Mouse (Mus musculus) limb, embryonic 10.5 days (tissue): ENCODE data around the gene Dcdc2c. TPM values are rescaled to one million over a fixed set of nuclear protein-coding genes. Genes with fewer than 3 reads are reported as not detected.

Experiments used
- DNase-seq: peaks from one replicate; pipeline ENCODE4 v3.0.0-alpha.2; 2017; ENCODE audit warnings: low spot score
- H3K27ac ChIP-seq: fragments of 300-500 bp; sonication (generic); 2 replicates; pipeline ENCODE4 v1.5.1; 2016; ENCODE audit warnings: mild to moderate bottlenecking
- H3K27me3 ChIP-seq: fragments of 300-500 bp; sonication (generic); 2 replicates; pipeline ENCODE4 v1.6.1; 2016; ENCODE audit warnings: low read depth, mild to moderate bottlenecking; ENCODE audit not compliant: poor library complexity, severe bottlenecking
- H3K36me3 ChIP-seq: fragments of 300-500 bp; sonication (generic); 2 replicates; pipeline ENCODE4 v1.6.1; 2016; ENCODE audit warnings: mild to moderate bottlenecking, moderate library complexity
- H3K4me1 ChIP-seq: fragments of 300-500 bp; sonication (generic); 2 replicates; pipeline ENCODE4 v1.6.1; 2016
- H3K4me3 ChIP-seq: fragments of 300-500 bp; sonication (generic); 2 replicates; pipeline ENCODE4 v1.5.1; 2016; ENCODE audit warnings: mild to moderate bottlenecking, moderate library complexity
- H3K9me3 ChIP-seq: fragments of 300-500 bp; sonication (generic); replicated peaks from 2 replicates; pipeline ENCODE4 v1.6.1; 2016; ENCODE audit warnings: mild to moderate bottlenecking
- WGBS: fragments of 180-500 bp; shearing (Covaris S2); methylation state at CpG from one replicate; pipeline ENCODE4 v1.1.7; 2016; 5-methylcytosine and 5-hydroxymethylcytosine counted together
- polyA plus RNA-seq: library from polyadenylated mRNA; unstranded; fragments of >200 nt; fragmentation: Nextera tagmentation; extraction: Ambion mirVana; gene quantifications from 2 replicates; pipeline ENCODE4 v1.2.1, GENCODE M21; 2016

Gene Dcdc2c
- 0.10 and 0.23 TPM in 2 replicates for polyA plus RNA-seq

DNA sequence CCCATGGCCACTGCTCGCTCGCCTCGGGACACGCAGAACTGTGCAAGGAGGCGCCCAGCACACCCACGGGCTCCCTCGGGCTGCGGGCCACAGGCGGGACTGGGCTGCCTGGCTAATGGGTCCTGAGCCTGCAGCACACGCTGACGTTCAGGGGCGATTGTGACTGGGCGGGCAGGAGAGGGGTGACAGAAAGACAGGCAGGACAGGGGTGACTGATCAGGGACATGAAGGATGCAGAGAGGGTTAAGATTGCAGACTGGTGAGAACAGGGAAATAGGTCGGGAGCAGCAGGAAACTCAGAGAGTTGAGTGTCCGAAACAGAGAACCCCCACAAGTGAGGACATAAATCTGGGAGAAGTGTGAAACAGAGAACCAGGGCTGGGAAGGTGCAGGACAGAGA, at the start of gene Dcdc2c:
TSS of gene Dcdc2c (minus strand) at position 101 of the 400 bp plus-strand sequence.
- peaks cover 4% of the 10 kb centered on the region for H3K4me1 ChIP-seq
- peaks cover 16% of the 10 kb centered on the region; the same call in 1 of the 2 replicates for H3K27me3 ChIP-seq
- 76% methylated on average over 15 of the region's 15 CpGs for WGBS
- H3K27ac ChIP-seq = no peak within 1 kb of the TSS
- 0 out of 2 replicates have a peak within 1 kb of the TSS, but pooled peaks have one; percentile 1 for H3K4me3 ChIP-seq
- H3K9me3 ChIP-seq = no peaks in the 10 kb centered on the region
- no peaks in the 10 kb centered on the region for H3K36me3 ChIP-seq
- DNase-seq = no peak

- WGBS = 59% methylated on average over 2 of the region's 2 CpGs
Observed at GRCm38 (mm10) chr12:28598526-28598991, 46.4 kb upstream of the Dcdc2c start.

DNA sequence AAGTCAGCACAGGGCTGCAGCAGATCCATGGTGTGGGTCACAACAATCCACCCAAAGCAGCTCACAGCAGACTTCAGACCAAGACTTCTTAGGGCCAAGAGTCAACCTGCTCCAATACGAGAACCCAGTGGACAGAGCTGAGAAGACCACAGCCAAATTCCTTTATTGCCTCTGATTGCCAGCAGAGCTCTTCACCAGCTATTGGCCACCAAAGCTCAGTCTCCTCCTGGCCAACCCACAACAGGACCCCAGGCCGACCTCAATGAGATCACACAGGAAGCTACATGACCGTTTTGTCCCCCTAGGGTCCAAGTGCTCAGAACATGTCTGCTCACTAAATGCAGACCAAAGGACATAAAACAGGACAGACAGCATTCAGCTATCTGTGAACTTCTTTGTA, 45.9 kb upstream of the Dcdc2c start:
- Histone ChIP-seq H3K9me3 (no peaks in the 10 kb centered on the region), H3K4me3 (no peak overlapping the region), H3K27ac (no peak overlapping the region), H3K4me1 (peaks cover 10% of the 10 kb centered on the region; the same call in 1 of the 2 replicates), H3K36me3 (no peaks in the 10 kb centered on the region), H3K27me3 (no peaks in the 10 kb centered on the region)
- WGBS = 41% methylated on average over 3 of the region's 3 CpGs
- no peak for DNase-seq

More at GRCm38 (mm10) chr12:28598526-28598991, 46.4 kb upstream of the Dcdc2c start:
- no peaks in the 10 kb centered on the region for H3K36me3 ChIP-seq
- peaks cover 10% of the 10 kb centered on the region; the same call in 1 of the 2 replicates for H3K4me1 ChIP-seq
- H3K27me3 ChIP-seq = no peaks in the 10 kb centered on the region
- no peaks in the 10 kb centered on the region for H3K9me3 ChIP-seq
- DNase-seq = no peak
- H3K4me3 ChIP-seq = no peak overlapping the region
- H3K27ac ChIP-seq = no peak overlapping the region

DNA sequence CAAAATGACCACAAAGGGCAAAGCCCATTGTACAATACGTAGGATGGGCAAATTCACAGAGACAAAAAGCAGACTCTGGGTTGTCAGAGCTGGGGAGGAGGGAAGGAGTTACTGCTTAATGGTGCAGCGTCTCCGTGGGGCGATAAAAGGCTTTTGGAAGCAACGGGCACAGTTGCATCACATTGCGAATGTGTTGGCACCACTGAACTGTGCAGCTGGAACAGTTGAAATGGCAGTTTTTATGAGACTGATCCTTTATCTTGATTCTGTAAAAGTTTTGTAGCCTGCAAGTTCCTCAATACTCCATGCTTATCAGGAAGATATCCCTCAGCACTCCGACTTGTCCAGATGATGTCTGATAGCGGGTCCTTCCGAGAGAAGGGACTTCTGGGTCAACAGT, 45.5 kb upstream of the Dcdc2c start:
- no peak for DNase-seq
- H3K4me1 ChIP-seq = peaks cover 13% of the 10 kb centered on the region; the same call in 1 of the 2 replicates
- H3K4me3 ChIP-seq = no peak overlapping the region
- WGBS = 84% methylated on average over 9 of the region's 9 CpGs
- no peaks in the 10 kb centered on the region for H3K9me3 ChIP-seq
- H3K27ac ChIP-seq = no peak overlapping the region
- H3K27me3 ChIP-seq = no peaks in the 10 kb centered on the region
- H3K36me3 ChIP-seq = no peaks in the 10 kb centered on the region

- no peak for DNase-seq
- Histone ChIP-seq H3K27ac (no peak overlapping the region), H3K4me1 (peaks cover 8% of the 10 kb centered on the region; the same call in 1 of the 2 replicates), H3K4me3 (no peak overlapping the region), H3K36me3 (no peaks in the 10 kb centered on the region), H3K27me3 (no peaks in the 10 kb centered on the region), H3K9me3 (no peaks in the 10 kb centered on the region)
Observed at GRCm38 (mm10) chr12:28596851-28597250, 44.7 kb upstream of the Dcdc2c start.

GRCm38 (mm10) chr12:28590428-28590827, 38.2 kb upstream of the Dcdc2c start:
- DNase-seq = no peak

DNA sequence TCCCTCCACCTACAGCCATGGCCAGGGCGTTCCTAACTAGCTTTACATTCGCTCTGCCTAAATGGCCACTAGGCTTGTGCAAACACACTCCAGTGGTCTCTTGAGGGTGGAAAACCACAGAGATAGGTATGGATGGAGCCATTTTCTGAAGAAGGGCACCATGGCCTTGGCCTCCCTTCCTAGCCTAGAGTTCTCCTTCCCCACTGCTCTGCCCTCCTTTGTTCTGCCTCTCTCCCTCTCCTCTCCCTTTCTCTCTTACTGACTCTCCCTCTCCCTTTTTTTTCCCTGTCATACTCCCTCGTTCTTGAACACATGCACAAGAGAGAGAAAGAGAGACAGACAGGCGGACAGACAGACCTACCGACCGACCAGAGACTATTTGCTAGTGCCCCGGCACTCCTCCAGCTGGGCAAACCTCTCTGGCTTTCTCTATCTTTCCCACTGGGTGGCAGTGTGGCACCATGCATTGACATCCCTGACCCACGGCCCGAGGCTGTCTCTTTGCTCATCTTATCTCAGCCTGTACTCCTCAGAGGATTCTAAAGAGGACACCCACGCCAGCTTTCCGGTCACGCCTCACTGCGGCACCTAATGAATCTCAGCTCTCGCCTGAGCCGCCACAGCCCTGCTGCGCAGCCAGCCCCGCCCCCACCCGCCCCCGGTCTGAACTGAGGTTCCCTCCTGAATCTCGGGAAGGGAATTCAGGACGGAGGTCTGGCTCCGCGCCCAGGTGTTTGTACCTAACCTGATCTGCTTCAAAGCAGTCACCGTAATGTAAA, 37.1 kb upstream of the Dcdc2c start:
- Histone ChIP-seq H3K27ac (peak overlapping the region; percentile 53; the same call in 1 of the 2 replicates), H3K4me1 (peaks cover 17% of the 10 kb centered on the region), H3K27me3 (peaks cover 35% of the 10 kb centered on the region), H3K4me3 (peak overlapping the region; percentile 61), H3K36me3 (no peaks in the 10 kb centered on the region), H3K9me3 (no peaks in the 10 kb centered on the region)
- WGBS = 9% methylated on average over 24 of the region's 24 CpGs
- DNase-seq = peak; percentile 83

More at GRCm38 (mm10) chr12:28590428-28590827, 38.2 kb upstream of the Dcdc2c start:
- Histone ChIP-seq H3K4me1 (peaks cover 17% of the 10 kb centered on the region), H3K9me3 (no peaks in the 10 kb centered on the region), H3K36me3 (no peaks in the 10 kb centered on the region), H3K27ac (no peak overlapping the region), H3K27me3 (peaks cover 35% of the 10 kb centered on the region), H3K4me3 (no peak overlapping the region)
- 51% methylated on average over 13 of the region's 13 CpGs for WGBS

GRCm38 (mm10) chr12:28587949-28588348, 35.8 kb upstream of the Dcdc2c start:
- H3K36me3 ChIP-seq = no peaks in the 10 kb centered on the region
- no peak overlapping the region for H3K4me3 ChIP-seq
- no peaks in the 10 kb centered on the region for H3K9me3 ChIP-seq
- WGBS = 89% methylated on average over 6 of the region's 6 CpGs
- peaks cover 16% of the 10 kb centered on the region for H3K4me1 ChIP-seq
- no peak overlapping the region for H3K27ac ChIP-seq
- H3K27me3 ChIP-seq = peaks cover 35% of the 10 kb centered on the region
- no peak for DNase-seq

GRCm38 (mm10) chr12:28584036-28584435, 31.8 kb upstream of the Dcdc2c start:
- H3K4me1 ChIP-seq = no peaks in the 10 kb centered on the region
- no peaks in the 10 kb centered on the region for H3K9me3 ChIP-seq
- no peak overlapping the region for H3K27ac ChIP-seq
- H3K36me3 ChIP-seq = no peaks in the 10 kb centered on the region
- DNase-seq = no peak
- WGBS = 76% methylated on average over 3 of the region's 3 CpGs
- no peak overlapping the region for H3K4me3 ChIP-seq
- H3K27me3 ChIP-seq = peaks cover 13% of the 10 kb centered on the region

GRCm38 (mm10) chr12:28582423-28582822, 30.2 kb upstream of the Dcdc2c start, which contains the start of gene Allc:
Gene Allc, minus strand, starts transcription at chr12:28582523.
- DNase-seq = no peak
- 85% methylated on average over 8 of the region's 8 CpGs for WGBS
- Histone ChIP-seq H3K4me1 (no peaks in the 10 kb centered on the region), H3K27me3 (no peaks in the 10 kb centered on the region), H3K27ac (no peak within 1 kb of the TSS), H3K9me3 (no peaks in the 10 kb centered on the region), H3K36me3 (no peaks in the 10 kb centered on the region), H3K4me3 (no peak within 1 kb of the TSS)

DNA sequence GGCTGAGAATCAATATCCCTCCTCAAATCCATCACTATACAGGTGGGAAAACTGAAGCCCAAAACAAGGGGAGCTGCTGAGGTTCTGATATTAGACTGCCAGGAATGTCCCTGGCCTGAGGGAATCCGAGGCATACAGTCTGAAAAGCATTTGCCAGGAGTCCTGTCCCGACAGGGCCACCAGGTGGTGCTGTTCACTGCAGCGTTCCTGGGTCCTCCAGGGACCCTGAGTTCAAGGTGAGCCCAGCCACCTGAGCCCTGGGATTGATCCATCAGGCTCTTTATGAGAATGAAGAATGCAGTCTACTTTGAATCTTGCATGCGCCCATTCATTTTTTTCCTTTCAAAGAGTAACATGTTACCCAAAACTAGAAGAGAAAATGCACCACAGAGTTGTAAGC, 26.9 kb upstream of the Dcdc2c start:
- H3K36me3 ChIP-seq = no peaks in the 10 kb centered on the region
- H3K27ac ChIP-seq = no peak overlapping the region
- no peak overlapping the region for H3K4me3 ChIP-seq
- no peaks in the 10 kb centered on the region for H3K4me1 ChIP-seq
- no peaks in the 10 kb centered on the region for H3K27me3 ChIP-seq
- peak; percentile 57 for DNase-seq
- no peaks in the 10 kb centered on the region for H3K9me3 ChIP-seq
- 33% methylated on average over 4 of the region's 4 CpGs for WGBS

DNA sequence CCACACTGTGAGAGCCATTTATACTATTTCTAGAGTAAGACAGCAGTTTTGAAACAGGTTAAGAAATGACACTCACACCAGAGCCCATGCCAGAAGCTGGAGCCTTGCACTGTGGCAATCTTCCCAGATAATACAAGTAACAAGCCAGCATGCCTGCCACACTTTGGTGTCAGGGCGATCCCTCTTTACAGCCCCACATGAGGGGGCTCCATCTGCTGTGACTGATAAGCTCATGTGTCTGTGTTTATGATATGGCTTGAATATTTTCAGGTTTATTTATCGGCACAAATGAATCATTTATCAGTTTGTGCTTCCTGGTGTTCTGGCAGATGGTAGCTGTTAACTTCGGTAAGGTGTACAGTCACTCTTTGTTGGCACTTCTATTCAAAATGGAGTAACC, 25.9 kb upstream of the Dcdc2c start:
- Histone ChIP-seq H3K27me3 (no peaks in the 10 kb centered on the region), H3K36me3 (no peaks in the 10 kb centered on the region), H3K27ac (no peak overlapping the region), H3K4me1 (no peaks in the 10 kb centered on the region), H3K4me3 (no peak overlapping the region), H3K9me3 (no peaks in the 10 kb centered on the region)
- WGBS = 90% methylated on average over 3 of the region's 3 CpGs
- DNase-seq = no peak

GRCm38 (mm10) chr12:28575366-28576070, 23.3 kb upstream of the Dcdc2c start:
- no peaks in the 10 kb centered on the region for H3K36me3 ChIP-seq
- no peaks in the 10 kb centered on the region for H3K4me1 ChIP-seq
- no peaks in the 10 kb centered on the region for H3K27me3 ChIP-seq
- H3K4me3 ChIP-seq = no peak overlapping the region
- no peak for DNase-seq
- H3K9me3 ChIP-seq = no peaks in the 10 kb centered on the region
- no peak overlapping the region for H3K27ac ChIP-seq
- 80% methylated on average over 6 of the region's 6 CpGs for WGBS
